Mouse (Mus musculus) lung, embryonic 14.5 days (tissue): ENCODE results near the gene Thbs3. TPM values are rescaled to one million over a fixed set of nuclear protein-coding genes. Genes with fewer than 3 reads are reported as not detected.

Experiments used
- ATAC-seq: fragments of 200-750 bp; cut with Nextera tagmentation; 2 replicates; pipeline ENCODE4 v1.8.0; 2017; ENCODE audit warnings: mild to moderate bottlenecking, moderate TSS enrichment, moderate library complexity; ENCODE audit not compliant: insufficient read depth
- DNase-seq: peaks from one replicate; pipeline ENCODE4 v3.0.0-alpha.2; 2015
- H3K27ac ChIP-seq: fragments of 300-500 bp; sonication (generic); 2 replicates; pipeline ENCODE4 v1.5.1; 2014; ENCODE audit warnings: low read depth, mild to moderate bottlenecking, moderate library complexity
- H3K27me3 ChIP-seq: fragments of 300-500 bp; sonication (generic); 2 replicates; pipeline ENCODE4 v1.6.1; 2014; ENCODE audit warnings: low read length, control low read depth; ENCODE audit not compliant: insufficient read depth
- H3K36me3 ChIP-seq: fragments of 300-500 bp; sonication (generic); 2 replicates; pipeline ENCODE4 v1.6.1; 2014; ENCODE audit warnings: control low read depth; ENCODE audit not compliant: insufficient read depth
- H3K4me1 ChIP-seq: fragments of 300-500 bp; sonication (generic); 2 replicates; pipeline ENCODE4 v1.6.1; 2014; ENCODE audit warnings: antibody characterized with exemption, control low read depth; ENCODE audit not compliant: insufficient read depth
- H3K4me2 ChIP-seq: fragments of 300-500 bp; sonication (generic); 2 replicates; pipeline ENCODE4 v1.6.1; 2014; ENCODE audit warnings: mild to moderate bottlenecking
- H3K4me3 ChIP-seq: fragments of 300-500 bp; sonication (generic); 2 replicates; pipeline ENCODE4 v1.5.1; 2014; ENCODE audit warnings: low read depth, low read length
- H3K9ac ChIP-seq: fragments of 300-500 bp; sonication (generic); 2 replicates; pipeline ENCODE4 v1.6.1; 2014
- H3K9me3 ChIP-seq: fragments of 300-500 bp; sonication (generic); 2 replicates; pipeline ENCODE4 v1.6.1; 2016; ENCODE audit warnings: low read depth, low read length, control low read depth
- CTCF ChIP-seq: IDR thresholded peaks from 2 replicates; pipeline ENCODE4 v1.5.1; 2016; ENCODE audit warnings: antibody characterized with exemption, low read depth
- WGBS: fragments of 180-500 bp; shearing (Covaris S2); extraction: QIAGEN DNeasy Blood & Tissue Kit; methylation state at CpG from one replicate; pipeline ENCODE4 v1.1.7; 2014; 5-methylcytosine and 5-hydroxymethylcytosine counted together
- polyA plus RNA-seq: library from polyadenylated mRNA; unstranded; fragments of >200 nt; fragmentation: Nextera tagmentation; extraction: Ambion mirVana; gene quantifications from 2 replicates; pipeline ENCODE4 v1.2.1, GENCODE M21; 2014

Thbs3 gene
- polyA plus RNA-seq, 1 experiment from 2014 or later: 39.9 TPM

GRCm38 (mm10) chr3:89177242-89178106 lies 37.5 kb upstream of the Thbs3 start, which contains the start of gene Scamp3:
Scamp3 (plus strand) TSS chr3:89177473.
- no peaks in the 10 kb centered on the region for H3K9me3 ChIP-seq
- under 1% methylated on average over 43 of the region's 43 CpGs for WGBS
- no peak for TF ChIP-seq CTCF
- peak within 1 kb of the TSS; percentile 75 for H3K4me2 ChIP-seq
- DNase-seq (peak; percentile 96), ATAC-seq (peak; percentile 95)
- no peaks in the 10 kb centered on the region for H3K27me3 ChIP-seq
- peak within 1 kb of the TSS; percentile 78 for H3K4me3 ChIP-seq
- peaks cover 4% of the 10 kb centered on the region; the same call in 1 of the 2 replicates for H3K4me1 ChIP-seq
- peaks cover 76% of the 10 kb centered on the region for H3K36me3 ChIP-seq
- peak within 1 kb of the TSS; percentile 82 for H3K9ac ChIP-seq
- H3K27ac ChIP-seq: peak within 1 kb of the TSS; percentile 74

GRCm38 (mm10) chr3:89178107-89178385 lies 36.9 kb upstream of the Thbs3 start:
- peak overlapping the region; percentile 74; the same call in 1 of the 2 replicates for H3K27ac ChIP-seq
- peak overlapping the region; percentile 78 for H3K4me3 ChIP-seq
- ATAC-seq (no peak), DNase-seq (peak; percentile 30)
- H3K36me3 ChIP-seq: peaks cover 72% of the 10 kb centered on the region
- H3K27me3 ChIP-seq: no peaks in the 10 kb centered on the region
- TF ChIP-seq CTCF: no peak
- peaks cover 4% of the 10 kb centered on the region; the same call in 1 of the 2 replicates for H3K4me1 ChIP-seq
- peak overlapping the region; percentile 75 for H3K4me2 ChIP-seq
- H3K9ac ChIP-seq: peak overlapping the region; percentile 82
- no peaks in the 10 kb centered on the region for H3K9me3 ChIP-seq
- WGBS: 2% methylated on average over 6 of the region's 6 CpGs

DNA sequence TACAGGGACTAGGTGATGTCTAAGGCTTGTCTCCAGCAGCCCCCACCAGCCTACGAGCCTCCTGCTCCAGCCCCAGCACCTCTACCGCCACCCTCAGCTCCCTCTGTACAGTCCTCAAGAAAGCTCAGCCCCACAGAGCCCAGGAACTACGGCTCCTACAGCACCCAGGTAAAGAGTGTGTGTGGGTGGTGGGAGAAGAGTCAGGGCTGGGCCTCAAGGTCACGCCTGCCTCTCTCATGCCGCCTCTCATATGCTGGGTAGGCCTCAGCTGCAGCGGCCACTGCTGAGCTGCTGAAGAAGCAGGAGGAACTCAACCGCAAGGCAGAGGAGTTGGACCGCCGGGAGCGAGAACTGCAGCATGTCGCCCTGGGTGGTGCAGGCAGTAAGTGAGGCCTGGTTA lies 35.9 kb upstream of the Thbs3 start:
- WGBS: 89% methylated on average over 11 of the region's 11 CpGs
- Histone ChIP-seq H3K4me2 (peak overlapping the region; percentile 75), H3K9me3 (no peaks in the 10 kb centered on the region), H3K27me3 (no peaks in the 10 kb centered on the region), H3K27ac (no peak overlapping the region), H3K4me1 (peaks cover 8% of the 10 kb centered on the region; the same call in 1 of the 2 replicates), H3K4me3 (0 out of 2 replicates have a peak overlapping the region, but pooled peaks have one; percentile 78), H3K36me3 (peaks cover 62% of the 10 kb centered on the region), H3K9ac (no peak overlapping the region)
- ATAC-seq: no peak
- no peak for DNase-seq
- no peak for TF ChIP-seq CTCF

- 89% methylated on average over 27 of the region's 27 CpGs for WGBS
- ATAC-seq: no peak
Measured at GRCm38 (mm10) chr3:89181749-89182500, 33.1 kb upstream of the Thbs3 start.

DNA sequence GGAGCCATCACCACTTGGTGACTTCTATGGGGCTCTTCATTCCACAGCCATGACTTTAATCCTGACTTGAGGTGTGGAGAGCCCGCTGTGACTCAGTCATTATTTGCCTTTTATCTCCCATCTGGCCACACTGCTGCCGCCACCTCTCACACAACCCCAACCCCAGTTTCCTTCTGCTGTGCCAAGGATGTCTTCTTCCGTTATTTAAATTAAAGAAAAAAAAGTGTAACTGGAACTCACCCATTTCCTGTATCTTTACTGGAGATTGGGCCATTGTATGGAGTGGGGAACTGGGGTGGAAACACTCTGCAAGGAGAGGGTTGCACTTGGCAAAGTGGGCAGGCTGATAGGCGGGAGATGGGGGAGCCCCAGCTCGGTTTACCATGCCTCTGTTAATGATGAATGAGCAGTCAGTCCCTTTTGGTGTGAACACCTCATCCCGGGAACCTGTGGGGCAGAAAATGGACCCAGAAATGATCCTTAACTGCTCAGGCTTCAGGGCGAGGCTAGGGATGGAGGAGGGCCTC lies 32.4 kb upstream of the Thbs3 start:
- WGBS: 41% methylated on average over 7 of the region's 7 CpGs
- H3K27ac ChIP-seq: no peak overlapping the region
- no peak for DNase-seq

More at GRCm38 (mm10) chr3:89181749-89182500, 33.1 kb upstream of the Thbs3 start:
- no peaks in the 10 kb centered on the region for H3K9me3 ChIP-seq
- DNase-seq: no peak
- H3K27ac ChIP-seq: no peak overlapping the region
- peaks cover 36% of the 10 kb centered on the region for H3K36me3 ChIP-seq
- peaks cover 10% of the 10 kb centered on the region; the same call in 1 of the 2 replicates for H3K4me1 ChIP-seq
- H3K4me2 ChIP-seq: no peak overlapping the region
- no peaks in the 10 kb centered on the region for H3K27me3 ChIP-seq
- no peak overlapping the region for H3K9ac ChIP-seq
- no peak for TF ChIP-seq CTCF
- H3K4me3 ChIP-seq: no peak overlapping the region

GRCm38 (mm10) chr3:89183058-89183958 lies 31.7 kb upstream of the Thbs3 start, which contains the start of gene Fam189b:
Fam189b (plus strand) TSS chr3:89183143.
- peak within 1 kb of the TSS; percentile 64 for H3K4me3 ChIP-seq
- no peaks in the 10 kb centered on the region for H3K9me3 ChIP-seq
- H3K27me3 ChIP-seq: no peaks in the 10 kb centered on the region
- peaks cover 9% of the 10 kb centered on the region; the same call in 1 of the 2 replicates for H3K4me1 ChIP-seq
- TF ChIP-seq CTCF: peak; percentile 26; the same call in 1 of the 2 replicates
- peak within 1 kb of the TSS; percentile 96 for H3K4me2 ChIP-seq
- 6% methylated on average over 39 of the region's 39 CpGs for WGBS
- peak; percentile 97 for ATAC-seq
- peak; percentile 88 for DNase-seq
- peak within 1 kb of the TSS; percentile 86 for H3K27ac ChIP-seq
- peak within 1 kb of the TSS; percentile 77 for H3K9ac ChIP-seq
- peaks cover 44% of the 10 kb centered on the region for H3K36me3 ChIP-seq

More for the DNA sequence above, 32.4 kb upstream of the Thbs3 start:
- no peak for TF ChIP-seq CTCF
- Histone ChIP-seq H3K36me3 (peaks cover 41% of the 10 kb centered on the region), H3K27me3 (no peaks in the 10 kb centered on the region), H3K4me1 (peaks cover 10% of the 10 kb centered on the region; the same call in 1 of the 2 replicates), H3K9me3 (no peaks in the 10 kb centered on the region), H3K4me3 (peak overlapping the region; percentile 64), H3K4me2 (peak overlapping the region; percentile 96), H3K9ac (no peak overlapping the region)
- peak; percentile 23 for ATAC-seq
